Mouse (Mus musculus) kidney, embryonic 16.5 days (tissue): ENCODE results near the gene Car12. TPM values are rescaled to one million over a fixed set of nuclear protein-coding genes. Genes with fewer than 3 reads are reported as not detected.

ENCODE experiments used
- ATAC-seq: fragments of 200-750 bp; cut with Nextera tagmentation; 2 replicates; pipeline ENCODE4 v1.8.0; 2017; ENCODE audit warnings: moderate TSS enrichment; ENCODE audit not compliant: low FRiP score, low TSS enrichment
- H3K27ac ChIP-seq: fragments of 300-500 bp; sonication (generic); 2 replicates; pipeline ENCODE4 v1.5.1; 2014; ENCODE audit warnings: low read length
- H3K27me3 ChIP-seq: fragments of 300-500 bp; sonication (generic); 2 replicates; pipeline ENCODE4 v1.6.1; 2014; ENCODE audit warnings: low read length, control low read depth, mixed read lengths; ENCODE audit not compliant: insufficient read depth
- H3K36me3 ChIP-seq: fragments of 300-500 bp; sonication (generic); 2 replicates; pipeline ENCODE4 v1.6.1; 2014; ENCODE audit warnings: low read length, control low read depth, mixed read lengths; ENCODE audit not compliant: insufficient read depth
- H3K4me1 ChIP-seq: fragments of 300-500 bp; sonication (generic); 2 replicates; pipeline ENCODE4 v1.6.1; 2014; ENCODE audit warnings: low read length, control low read depth, mixed read lengths; ENCODE audit not compliant: insufficient read depth
- H3K4me2 ChIP-seq: fragments of 300-500 bp; sonication (generic); replicated peaks from 2 replicates; pipeline ENCODE4 v1.6.1; 2014; ENCODE audit warnings: low read depth, low read length
- H3K4me3 ChIP-seq: fragments of 300-500 bp; sonication (generic); 2 replicates; pipeline ENCODE4 v1.5.1; 2014; ENCODE audit warnings: mild to moderate bottlenecking, low read length
- H3K9ac ChIP-seq: fragments of 300-500 bp; sonication (generic); replicated peaks from 2 replicates; pipeline ENCODE4 v1.6.1; 2014; ENCODE audit warnings: low read length
- H3K9me3 ChIP-seq: fragments of 300-500 bp; sonication (generic); 2 replicates; pipeline ENCODE4 v1.6.1; 2016; ENCODE audit warnings: low read length, control low read depth
- WGBS: fragments of 180-500 bp; shearing (Covaris S2); extraction: QIAGEN DNeasy Blood & Tissue Kit; methylation state at CpG from one replicate; pipeline ENCODE4 v1.1.7; 2014; 5-methylcytosine and 5-hydroxymethylcytosine counted together
- polyA plus RNA-seq: library from polyadenylated mRNA; unstranded; fragments of >200 nt; fragmentation: Nextera tagmentation; extraction: Ambion mirVana; gene quantifications from 2 replicates; pipeline ENCODE4 v1.2.1, GENCODE M21; 2015

Car12 gene
- polyA plus RNA-seq, 1 experiment from 2014 or later, result 30.7 TPM

- ATAC-seq, result no peak
- H3K9me3 ChIP-seq, result no peaks in the 10 kb centered on the region
- peaks cover 26% of the 10 kb centered on the region for H3K4me1 ChIP-seq
- 45% methylated on average over 3 of the region's 3 CpGs for WGBS
- no peak overlapping the region for H3K4me3 ChIP-seq
- H3K27me3 ChIP-seq, result no peaks in the 10 kb centered on the region
- no peak overlapping the region for H3K9ac ChIP-seq
- no peak overlapping the region for H3K4me2 ChIP-seq
- no peaks in the 10 kb centered on the region for H3K36me3 ChIP-seq
- H3K27ac ChIP-seq, result no peak overlapping the region
Measured at GRCm38 (mm10) chr9:66725591-66725990, 12.1 kb downstream of the Car12 start.

GRCm38 (mm10) chr9:66727333-66727732 is 13.8 kb downstream of the Car12 start:
- Histone ChIP-seq H3K4me2 (no peak overlapping the region), H3K27ac (no peak overlapping the region), H3K4me1 (peaks cover 27% of the 10 kb centered on the region), H3K36me3 (no peaks in the 10 kb centered on the region), H3K9ac (no peak overlapping the region), H3K27me3 (no peaks in the 10 kb centered on the region), H3K4me3 (no peak overlapping the region), H3K9me3 (no peaks in the 10 kb centered on the region)
- WGBS, result 66% methylated on average over 7 of the region's 7 CpGs
- ATAC-seq, result no peak

- no peak overlapping the region for H3K4me3 ChIP-seq
- H3K36me3 ChIP-seq, result no peaks in the 10 kb centered on the region
- no peaks in the 10 kb centered on the region for H3K9me3 ChIP-seq
- no peak overlapping the region for H3K4me2 ChIP-seq
- no peaks in the 10 kb centered on the region for H3K27me3 ChIP-seq
- peaks cover 31% of the 10 kb centered on the region for H3K4me1 ChIP-seq
- 56% methylated on average over 3 of the region's 3 CpGs for WGBS
- ATAC-seq, result no peak
- no peak overlapping the region for H3K9ac ChIP-seq
- H3K27ac ChIP-seq, result no peak overlapping the region
Measured at GRCm38 (mm10) chr9:66730556-66730955, 17.1 kb downstream of the Car12 start.

GRCm38 (mm10) chr9:66731284-66731683 is 17.8 kb downstream of the Car12 start:
- Histone ChIP-seq H3K9me3 (no peaks in the 10 kb centered on the region), H3K27me3 (no peaks in the 10 kb centered on the region), H3K4me2 (no peak overlapping the region), H3K27ac (no peak overlapping the region), H3K4me3 (no peak overlapping the region), H3K4me1 (peaks cover 29% of the 10 kb centered on the region), H3K36me3 (no peaks in the 10 kb centered on the region), H3K9ac (no peak overlapping the region)
- WGBS, result 84% methylated on average over 7 of the region's 7 CpGs
- no peak for ATAC-seq

GRCm38 (mm10) chr9:66732791-66733691 is 19.6 kb downstream of the Car12 start:
- no peaks in the 10 kb centered on the region for H3K27me3 ChIP-seq
- 25% methylated on average over 15 of the region's 15 CpGs for WGBS
- H3K27ac ChIP-seq, result peak overlapping the region; percentile 65
- no peak overlapping the region for H3K4me3 ChIP-seq
- peaks cover 23% of the 10 kb centered on the region for H3K4me1 ChIP-seq
- peak overlapping the region; percentile 14; the same call in 1 of the 2 replicates for H3K4me2 ChIP-seq
- no peaks in the 10 kb centered on the region for H3K36me3 ChIP-seq
- no peaks in the 10 kb centered on the region for H3K9me3 ChIP-seq
- H3K9ac ChIP-seq, result no peak overlapping the region
- peak; percentile 81 for ATAC-seq

GRCm38 (mm10) chr9:66734568-66734967 is 21.1 kb downstream of the Car12 start:
- WGBS, result 72% methylated on average over 6 of the region's 6 CpGs
- Histone ChIP-seq H3K9me3 (no peaks in the 10 kb centered on the region), H3K27ac (no peak overlapping the region), H3K4me3 (no peak overlapping the region), H3K36me3 (no peaks in the 10 kb centered on the region), H3K27me3 (no peaks in the 10 kb centered on the region), H3K9ac (no peak overlapping the region), H3K4me2 (no peak overlapping the region), H3K4me1 (peaks cover 23% of the 10 kb centered on the region)
- no peak for ATAC-seq

GRCm38 (mm10) chr9:66735122-66735521 is 21.6 kb downstream of the Car12 start:
- H3K27me3 ChIP-seq, result no peaks in the 10 kb centered on the region
- H3K4me3 ChIP-seq, result no peak overlapping the region
- no peak overlapping the region for H3K9ac ChIP-seq
- 91% methylated on average over 2 of the region's 2 CpGs for WGBS
- no peak overlapping the region for H3K4me2 ChIP-seq
- peaks cover 23% of the 10 kb centered on the region for H3K4me1 ChIP-seq
- no peaks in the 10 kb centered on the region for H3K9me3 ChIP-seq
- 0 out of 2 replicates have a peak overlapping the region, but pooled peaks have one; percentile 66 for H3K27ac ChIP-seq
- ATAC-seq, result no peak
- H3K36me3 ChIP-seq, result no peaks in the 10 kb centered on the region

- 63% methylated on average over 3 of the region's 3 CpGs for WGBS
- Histone ChIP-seq H3K36me3 (no peaks in the 10 kb centered on the region), H3K4me1 (peaks cover 23% of the 10 kb centered on the region), H3K9me3 (no peaks in the 10 kb centered on the region), H3K9ac (no peak overlapping the region), H3K4me2 (0 out of 2 replicates have a peak overlapping the region, but pooled peaks have one; percentile 9), H3K27ac (peak overlapping the region; percentile 66), H3K27me3 (no peaks in the 10 kb centered on the region), H3K4me3 (no peak overlapping the region)
- no peak for ATAC-seq
Measured at GRCm38 (mm10) chr9:66736016-66736415, 22.5 kb downstream of the Car12 start.

- H3K27me3 ChIP-seq, result no peaks in the 10 kb centered on the region
- H3K36me3 ChIP-seq, result no peaks in the 10 kb centered on the region
- H3K4me2 ChIP-seq, result no peak overlapping the region
- 52% methylated on average over 2 of the region's 2 CpGs for WGBS
- H3K4me1 ChIP-seq, result peaks cover 23% of the 10 kb centered on the region
- H3K4me3 ChIP-seq, result no peak overlapping the region
- ATAC-seq, result peak; percentile 47; the same call in 1 of the 2 replicates
- no peaks in the 10 kb centered on the region for H3K9me3 ChIP-seq
- H3K9ac ChIP-seq, result no peak overlapping the region
- peak overlapping the region; percentile 66; the same call in 1 of the 2 replicates for H3K27ac ChIP-seq
Measured at GRCm38 (mm10) chr9:66736551-66736950, 23.1 kb downstream of the Car12 start.

GRCm38 (mm10) chr9:66739516-66739915 is 26.0 kb downstream of the Car12 start:
- H3K4me1 ChIP-seq, result peaks cover 10% of the 10 kb centered on the region
- no peaks in the 10 kb centered on the region for H3K27me3 ChIP-seq
- H3K9me3 ChIP-seq, result no peaks in the 10 kb centered on the region
- H3K4me2 ChIP-seq, result no peak overlapping the region
- no peak overlapping the region for H3K4me3 ChIP-seq
- no peak overlapping the region for H3K9ac ChIP-seq
- H3K36me3 ChIP-seq, result no peaks in the 10 kb centered on the region
- H3K27ac ChIP-seq, result no peak overlapping the region
- WGBS, result 69% methylated on average over 7 of the region's 7 CpGs
- ATAC-seq, result no peak
